Mouse (Mus musculus) embryo, embryonic 11 days (tissue): ENCODE measurements at regions not wholly inside any gene's neighbourhood (a gene's known extent, or its start where the extent isn't known, plus 50 kb on each side); places are given as distances from the start of the nearest gene placed in this dataset.

Source experiments
- DNase-seq: peaks from one replicate; pipeline ENCODE4 v3.0.0-alpha.2; 2015

GRCm38 (mm10) chr3:132023342-132023741 is 61.8 kb upstream of the Dkk2 start:
- DNase-seq = no peak

- DNase-seq = no peak
Observed at GRCm38 (mm10) chr3:132029112-132029511, 56.0 kb upstream of the Dkk2 start.

GRCm38 (mm10) chr3:132033078-132033713 is 51.9 kb upstream of the Dkk2 start:
- no peak for DNase-seq

- DNase-seq = no peak
Observed at GRCm38 (mm10) chr3:132035176-132035575, 49.9 kb upstream of the Dkk2 start.
